Mouse (Mus musculus) bone marrow macrophage, adult 2 months (primary cell): ENCODE measurements around the gene Fgd2. TPM values are rescaled to one million over a fixed set of nuclear protein-coding genes. Genes with fewer than 3 reads are reported as not detected.

Source experiments
- H3K27ac ChIP-seq: 2 replicates; pipeline ENCODE4 v1.5.1; 2012; ENCODE audit warnings: low read depth, low read length; ENCODE audit not compliant: insufficient read depth
- H3K4me1 ChIP-seq: 2 replicates; pipeline ENCODE4 v1.6.1; 2012; ENCODE audit warnings: low read length; ENCODE audit not compliant: control insufficient read depth, insufficient read depth
- H3K4me3 ChIP-seq: 2 replicates; pipeline ENCODE4 v1.5.1; 2012; ENCODE audit warnings: mild to moderate bottlenecking, low read length, moderate library complexity; ENCODE audit not compliant: insufficient read depth
- CTCF ChIP-seq: IDR thresholded peaks from 2 replicates; pipeline ENCODE4 v1.5.1; 2012; ENCODE audit warnings: low read depth, mild to moderate bottlenecking, low read length, moderate library complexity
- POLR2A ChIP-seq: IDR thresholded peaks from 2 replicates; pipeline ENCODE4 v1.6.1; 2012; ENCODE audit warnings: mild to moderate bottlenecking, low read depth, low read length, borderline replicate concordance
- polyA plus RNA-seq: library from polyadenylated mRNA; stranded (reverse); fragments of >200 nt; gene quantifications from 2 replicates; pipeline ENCODE4 v1.2.4, GENCODE M21; 2012; ENCODE audit not compliant: missing spikeins, insufficient read depth, insufficient read length

The Fgd2 gene
- polyA plus RNA-seq, 1 experiment, result 136 TPM

- Histone ChIP-seq H3K4me1 (peaks cover 26% of the 10 kb centered on the region), H3K27ac (no peak overlapping the region), H3K4me3 (no peak overlapping the region)
- TF ChIP-seq POLR2A, result no peak
- no peak for TF ChIP-seq CTCF
Measured at GRCm38 (mm10) chr17:29382417-29382816, 21.7 kb downstream of the Fgd2 start.

GRCm38 (mm10) chr17:29383923-29384322, 23.2 kb downstream of the Fgd2 start:
- Histone ChIP-seq H3K4me1 (peaks cover 26% of the 10 kb centered on the region), H3K4me3 (no peak overlapping the region), H3K27ac (no peak overlapping the region)
- TF ChIP-seq CTCF (no peak), POLR2A (no peak)

- Histone ChIP-seq H3K4me3 (no peak overlapping the region), H3K4me1 (peaks cover 22% of the 10 kb centered on the region), H3K27ac (no peak overlapping the region)
- TF ChIP-seq POLR2A (no peak), CTCF (no peak)
Measured at GRCm38 (mm10) chr17:29384850-29385438, 24.2 kb downstream of the Fgd2 start.

- TF ChIP-seq POLR2A (no peak), CTCF (no peak)
- no peak overlapping the region for H3K4me3 ChIP-seq
- H3K4me1 ChIP-seq, result peaks cover 15% of the 10 kb centered on the region
- no peak overlapping the region for H3K27ac ChIP-seq
Measured at GRCm38 (mm10) chr17:29385746-29386145, 25.0 kb downstream of the Fgd2 start.

GRCm38 (mm10) chr17:29388978-29389377, 28.3 kb downstream of the Fgd2 start:
- Histone ChIP-seq H3K4me1 (peaks cover 25% of the 10 kb centered on the region), H3K4me3 (no peak overlapping the region), H3K27ac (no peak overlapping the region)
- TF ChIP-seq POLR2A (no peak), CTCF (no peak)

GRCm38 (mm10) chr17:29391280-29391679, 30.6 kb downstream of the Fgd2 start:
- Histone ChIP-seq H3K4me1 (peaks cover 34% of the 10 kb centered on the region), H3K27ac (no peak overlapping the region), H3K4me3 (no peak overlapping the region)
- TF ChIP-seq POLR2A (no peak), CTCF (no peak)

GRCm38 (mm10) chr17:29393335-29394089, 32.8 kb downstream of the Fgd2 start:
- H3K4me1 ChIP-seq, result peaks cover 52% of the 10 kb centered on the region
- TF ChIP-seq CTCF, result no peak
- TF ChIP-seq POLR2A, result no peak
- no peak overlapping the region for H3K4me3 ChIP-seq
- H3K27ac ChIP-seq, result peak overlapping the region; percentile 98

GRCm38 (mm10) chr17:29394106-29394760, 33.5 kb downstream of the Fgd2 start:
- H3K27ac ChIP-seq, result peak overlapping the region; percentile 98
- peaks cover 59% of the 10 kb centered on the region for H3K4me1 ChIP-seq
- TF ChIP-seq CTCF, result no peak
- TF ChIP-seq POLR2A, result no peak
- H3K4me3 ChIP-seq, result no peak overlapping the region

- Histone ChIP-seq H3K4me3 (peak overlapping the region; percentile 10), H3K27ac (peak overlapping the region; percentile 98), H3K4me1 (peaks cover 62% of the 10 kb centered on the region)
Measured at GRCm38 (mm10) chr17:29394761-29395160, 34.0 kb downstream of the Fgd2 start.

GRCm38 (mm10) chr17:29395381-29395780, 34.7 kb downstream of the Fgd2 start:
- Histone ChIP-seq H3K27ac (peak overlapping the region; percentile 98), H3K4me1 (peaks cover 62% of the 10 kb centered on the region), H3K4me3 (peak overlapping the region; percentile 50)
- no peak for TF ChIP-seq POLR2A
- TF ChIP-seq CTCF, result no peak
